Mouse (Mus musculus) layer of hippocampus, postnatal 36 days (tissue): ENCODE data around the gene Lzts3. TPM values are rescaled to one million over a fixed set of nuclear protein-coding genes. Genes with fewer than 3 reads are reported as not detected.

ENCODE experiments used
- DNase-seq, 2 experiments: peaks; one replicate each; pipeline ENCODE4 v3.0.0; 2022
- total RNA-seq, 2 experiments: library from RNA; stranded (reverse); gene quantifications; 2 replicates each; pipeline ENCODE4 v1.2.3; 2021

Lzts3 gene
- total RNA-seq, 2 experiments from 2014 or later, result 172 to 184 TPM

GRCm38 (mm10) chr2:130635847-130636246 is 6.8 kb downstream of the Lzts3 start:
- DNase-seq, result no peak

- DNase-seq, result no peak
These were observed 7.7 kb downstream of the Lzts3 start for GRCm38 (mm10) chr2:130634739-130635411.

GRCm38 (mm10) chr2:130634006-130634738 is 8.4 kb downstream of the Lzts3 start:
- DNase-seq, result no peak

GRCm38 (mm10) chr2:130632887-130633675 is 9.5 kb downstream of the Lzts3 start:
- DNase-seq, result no peak

- no peak for DNase-seq
These were observed 10.2 kb downstream of the Lzts3 start for GRCm38 (mm10) chr2:130632416-130632815.

- peak; percentile 87 to 90 for DNase-seq
These were observed 12.8 kb downstream of the Lzts3 start, which contains the start of the genes Fastkd5 and Ubox5 for GRCm38 (mm10) chr2:130629839-130630203. Gene Fastkd5, minus strand, starts transcription at chr2:130630027. Gene Ubox5, minus strand, starts transcription at chr2:130630038.

- DNase-seq, result no peak
These were observed 13.3 kb downstream of the Lzts3 start for GRCm38 (mm10) chr2:130629080-130629838.

- DNase-seq, result no peak
These were observed 14.2 kb downstream of the Lzts3 start for GRCm38 (mm10) chr2:130628424-130628823.

GRCm38 (mm10) chr2:130618972-130619371 is 23.6 kb downstream of the Lzts3 start:
- DNase-seq, result no peak

- no peak for DNase-seq
These were observed 29.5 kb downstream of the Lzts3 start for GRCm38 (mm10) chr2:130613091-130613490.

- no peak for DNase-seq
These were observed 40.4 kb downstream of the Lzts3 start for GRCm38 (mm10) chr2:130602195-130602594.

- DNase-seq, result no peak
These were observed 44.2 kb downstream of the Lzts3 start for GRCm38 (mm10) chr2:130598399-130598798.

GRCm38 (mm10) chr2:130597601-130598010 is 45.0 kb downstream of the Lzts3 start:
- no peak for DNase-seq

- DNase-seq, result no peak
These were observed 47.0 kb downstream of the Lzts3 start for GRCm38 (mm10) chr2:130595596-130595995.

- DNase-seq, result no peak
These were observed 51.6 kb downstream of the Lzts3 start for GRCm38 (mm10) chr2:130591016-130591415.

- DNase-seq, result no peak
These were observed 52.8 kb downstream of the Lzts3 start for GRCm38 (mm10) chr2:130589761-130590160.

- no peak for DNase-seq
These were observed 53.4 kb downstream of the Lzts3 start for GRCm38 (mm10) chr2:130589157-130589556.

- DNase-seq, result no peak
These were observed 54.2 kb downstream of the Lzts3 start for GRCm38 (mm10) chr2:130588373-130588772.

- no peak for DNase-seq
These were observed 56.6 kb downstream of the Lzts3 start for GRCm38 (mm10) chr2:130586016-130586415.

- no peak for DNase-seq
These were observed 58.6 kb downstream of the Lzts3 start for GRCm38 (mm10) chr2:130583902-130584560.
